Mouse (Mus musculus): ENCODE results near the gene Vwce. TPM values are rescaled to one million over a fixed set of nuclear protein-coding genes. Genes with fewer than 3 reads are reported as not detected.

Gene Vwce
- polyA plus RNA-seq, 1 experiment from 2014 or later, result 2.9 TPM

GRCm38 (mm10) chr19:10710751-10711150 lies 76.7 kb downstream of the Vwce start:
- H3K4me3 ChIP-seq (ENCODE audit: low read length), result no peak overlapping the region
- no peaks in the 10 kb centered on the region for H3K9me3 ChIP-seq (ENCODE audit: low read length)
- ATAC-seq (ENCODE audit: low FRiP score, low TSS enrichment), result no peak
- no peak overlapping the region for H3K27ac ChIP-seq (ENCODE audit: low read length)
- peaks cover 38% of the 10 kb centered on the region for H3K36me3 ChIP-seq (ENCODE audit: insufficient read depth, low read length)
- H3K4me1 ChIP-seq (ENCODE audit: insufficient read depth, low read length), result peaks cover 4% of the 10 kb centered on the region; the same call in 1 of the 2 replicates
- H3K27me3 ChIP-seq (ENCODE audit: insufficient read depth, low read length), result no peaks in the 10 kb centered on the region
- H3K4me2 ChIP-seq (replicated peaks; ENCODE audit: low read depth, low read length), result no peak overlapping the region
- no peak overlapping the region for H3K9ac ChIP-seq (replicated peaks; ENCODE audit: low read length)
- 95% methylated on average over 4 of the region's 4 CpGs for WGBS

- no peak for ATAC-seq (ENCODE audit: low FRiP score, low TSS enrichment)
- Histone ChIP-seq H3K36me3 (ENCODE audit: insufficient read depth, low read length) (peaks cover 36% of the 10 kb centered on the region), H3K27me3 (ENCODE audit: insufficient read depth, low read length) (no peaks in the 10 kb centered on the region), H3K9ac (replicated peaks; ENCODE audit: low read length) (no peak overlapping the region), H3K27ac (ENCODE audit: low read length) (no peak overlapping the region), H3K4me2 (replicated peaks; ENCODE audit: low read depth, low read length) (no peak overlapping the region), H3K4me3 (ENCODE audit: low read length) (no peak overlapping the region), H3K4me1 (ENCODE audit: insufficient read depth, low read length) (peaks cover 4% of the 10 kb centered on the region; the same call in 1 of the 2 replicates), H3K9me3 (ENCODE audit: low read length) (no peaks in the 10 kb centered on the region)
- 92% methylated on average over 7 of the region's 7 CpGs for WGBS
These were observed 78.2 kb downstream of the Vwce start for GRCm38 (mm10) chr19:10712194-10712593.

- H3K9ac ChIP-seq (replicated peaks; ENCODE audit: low read length), result no peak overlapping the region
- no peak overlapping the region for H3K4me3 ChIP-seq (ENCODE audit: low read length)
- ATAC-seq (ENCODE audit: low FRiP score, low TSS enrichment), result no peak
- 96% methylated on average over 12 of the region's 12 CpGs for whole genome bisulfite sequencing
- peaks cover 35% of the 10 kb centered on the region for H3K36me3 ChIP-seq (ENCODE audit: insufficient read depth, low read length)
- no peak overlapping the region for H3K27ac ChIP-seq (ENCODE audit: low read length)
- H3K27me3 ChIP-seq (ENCODE audit: insufficient read depth, low read length), result no peaks in the 10 kb centered on the region
- peaks cover 4% of the 10 kb centered on the region; the same call in 1 of the 2 replicates for H3K4me1 ChIP-seq (ENCODE audit: insufficient read depth, low read length)
- no peaks in the 10 kb centered on the region for H3K9me3 ChIP-seq (ENCODE audit: low read length)
- H3K4me2 ChIP-seq (replicated peaks; ENCODE audit: low read depth, low read length), result no peak overlapping the region
These were observed 78.6 kb downstream of the Vwce start for GRCm38 (mm10) chr19:10712646-10713045.

GRCm38 (mm10) chr19:10713551-10713950 lies 79.5 kb downstream of the Vwce start:
- Histone ChIP-seq H3K4me3 (ENCODE audit: low read length) (no peak overlapping the region), H3K27me3 (ENCODE audit: insufficient read depth, low read length) (no peaks in the 10 kb centered on the region), H3K9ac (replicated peaks; ENCODE audit: low read length) (no peak overlapping the region), H3K4me1 (ENCODE audit: insufficient read depth, low read length) (peaks cover 7% of the 10 kb centered on the region; the same call in 1 of the 2 replicates), H3K9me3 (ENCODE audit: low read length) (no peaks in the 10 kb centered on the region), H3K27ac (ENCODE audit: low read length) (no peak overlapping the region), H3K4me2 (replicated peaks; ENCODE audit: low read depth, low read length) (no peak overlapping the region), H3K36me3 (ENCODE audit: insufficient read depth, low read length) (peaks cover 29% of the 10 kb centered on the region)
- ATAC-seq (ENCODE audit: low FRiP score, low TSS enrichment), result no peak
- WGBS, result 94% methylated on average over 10 of the region's 10 CpGs

GRCm38 (mm10) chr19:10714168-10714567 lies 80.2 kb downstream of the Vwce start:
- 77% methylated on average over 6 of the region's 6 CpGs for WGBS
- ATAC-seq (ENCODE audit: low FRiP score, low TSS enrichment), result no peak
- Histone ChIP-seq H3K4me2 (replicated peaks; ENCODE audit: low read depth, low read length) (no peak overlapping the region), H3K4me1 (ENCODE audit: insufficient read depth, low read length) (peaks cover 4% of the 10 kb centered on the region; the same call in 1 of the 2 replicates), H3K4me3 (ENCODE audit: low read length) (no peak overlapping the region), H3K9ac (replicated peaks; ENCODE audit: low read length) (no peak overlapping the region), H3K36me3 (ENCODE audit: insufficient read depth, low read length) (peaks cover 29% of the 10 kb centered on the region), H3K9me3 (ENCODE audit: low read length) (no peaks in the 10 kb centered on the region), H3K27me3 (ENCODE audit: insufficient read depth, low read length) (no peaks in the 10 kb centered on the region), H3K27ac (ENCODE audit: low read length) (no peak overlapping the region)

GRCm38 (mm10) chr19:10714682-10715475 lies 80.9 kb downstream of the Vwce start:
- Histone ChIP-seq H3K9me3 (ENCODE audit: low read length) (no peaks in the 10 kb centered on the region), H3K4me1 (ENCODE audit: insufficient read depth, low read length) (peaks cover 10% of the 10 kb centered on the region), H3K27me3 (ENCODE audit: insufficient read depth, low read length) (no peaks in the 10 kb centered on the region), H3K27ac (ENCODE audit: low read length) (no peak overlapping the region), H3K9ac (replicated peaks; ENCODE audit: low read length) (no peak overlapping the region), H3K36me3 (ENCODE audit: insufficient read depth, low read length) (peaks cover 29% of the 10 kb centered on the region), H3K4me3 (ENCODE audit: low read length) (no peak overlapping the region), H3K4me2 (replicated peaks; ENCODE audit: low read depth, low read length) (no peak overlapping the region)
- no peak for ATAC-seq (ENCODE audit: low FRiP score, low TSS enrichment)
- WGBS, result 39% methylated on average over 4 of the region's 4 CpGs

GRCm38 (mm10) chr19:10715476-10715875 lies 81.5 kb downstream of the Vwce start:
- H3K4me1 ChIP-seq (ENCODE audit: insufficient read depth, low read length), result peaks cover 15% of the 10 kb centered on the region
- no peak overlapping the region for H3K27ac ChIP-seq (ENCODE audit: low read length)
- no peak overlapping the region for H3K4me2 ChIP-seq (replicated peaks; ENCODE audit: low read depth, low read length)
- H3K9ac ChIP-seq (replicated peaks; ENCODE audit: low read length), result no peak overlapping the region
- H3K36me3 ChIP-seq (ENCODE audit: insufficient read depth, low read length), result peaks cover 24% of the 10 kb centered on the region
- H3K9me3 ChIP-seq (ENCODE audit: low read length), result no peaks in the 10 kb centered on the region
- no peak overlapping the region for H3K4me3 ChIP-seq (ENCODE audit: low read length)
- WGBS, result 95% methylated on average over 6 of the region's 6 CpGs
- ATAC-seq (ENCODE audit: low FRiP score, low TSS enrichment), result no peak
- no peaks in the 10 kb centered on the region for H3K27me3 ChIP-seq (ENCODE audit: insufficient read depth, low read length)

Other genes starting within 250 kb of the Vwce start
- 0.96 and 1.6 TPM in 2 replicates for gene Syt7, start 245.1 kb upstream of the Vwce start, polyA plus RNA-seq (2015; fragmentation: Nextera tagmentation; extraction: Ambion mirVana)
- 0.13 and 0.89 TPM in 2 replicates for gene Lrrc10b, start 176.7 kb upstream of the Vwce start, polyA plus RNA-seq (2015; fragmentation: Nextera tagmentation; extraction: Ambion mirVana)
- 0.13 TPM in 1 of 2 replicates, not detected in the other for gene Ppp1r32, start 151.3 kb upstream of the Vwce start, polyA plus RNA-seq (2015; fragmentation: Nextera tagmentation; extraction: Ambion mirVana)
- gene Cpsf7, start 108.9 kb upstream of the Vwce start, polyA plus RNA-seq (2015; fragmentation: Nextera tagmentation; extraction: Ambion mirVana), result 47.5 and 53.0 TPM in 2 replicates
- 65.1 and 66.0 TPM in 2 replicates for gene Sdhaf2, start 108.1 kb upstream of the Vwce start, polyA plus RNA-seq (2015; fragmentation: Nextera tagmentation; extraction: Ambion mirVana)
- 51.9 and 53.0 TPM in 2 replicates for gene Tmem216, start 78.0 kb upstream of the Vwce start, polyA plus RNA-seq (2015; fragmentation: Nextera tagmentation; extraction: Ambion mirVana)
- gene Cyb561a3, start 57.0 kb upstream of the Vwce start, polyA plus RNA-seq (2015; fragmentation: Nextera tagmentation; extraction: Ambion mirVana), result 20.0 and 21.6 TPM in 2 replicates
- gene Tmem138, start 56.9 kb upstream of the Vwce start, polyA plus RNA-seq (2015; fragmentation: Nextera tagmentation; extraction: Ambion mirVana), result 46.6 and 48.8 TPM in 2 replicates
- 425 and 430 TPM in 2 replicates for gene Ddb1, start 28.9 kb upstream of the Vwce start, polyA plus RNA-seq (2015; fragmentation: Nextera tagmentation; extraction: Ambion mirVana)
- 54.9 and 56.2 TPM in 2 replicates for gene Tkfc, start 28.6 kb upstream of the Vwce start, polyA plus RNA-seq (2015; fragmentation: Nextera tagmentation; extraction: Ambion mirVana)
- gene Pga5, start 43.9 kb downstream of the Vwce start, polyA plus RNA-seq (2015; fragmentation: Nextera tagmentation; extraction: Ambion mirVana), result not detected in 2 replicates
- 36.2 and 37.6 TPM in 2 replicates for gene Vps37c, start 54.5 kb downstream of the Vwce start, polyA plus RNA-seq (2015; fragmentation: Nextera tagmentation; extraction: Ambion mirVana)
- 0.19 and 0.31 TPM in 2 replicates for gene Cd5, start 104.8 kb downstream of the Vwce start, polyA plus RNA-seq (2015; fragmentation: Nextera tagmentation; extraction: Ambion mirVana)
- 0.13 TPM in 1 of 2 replicates, not detected in the other for gene Cd6, start 195.8 kb downstream of the Vwce start, polyA plus RNA-seq (2015; fragmentation: Nextera tagmentation; extraction: Ambion mirVana)
- 0.54 and 0.85 TPM in 2 replicates for gene Slc15a3, start 205.5 kb downstream of the Vwce start, polyA plus RNA-seq (2015; fragmentation: Nextera tagmentation; extraction: Ambion mirVana)
- gene Tmem132a, start 235.7 kb downstream of the Vwce start, polyA plus RNA-seq (2015; fragmentation: Nextera tagmentation; extraction: Ambion mirVana), result 88.6 and 94.4 TPM in 2 replicates
- 115 and 118 TPM in 2 replicates for gene Tmem109, start 247.8 kb downstream of the Vwce start, polyA plus RNA-seq (2015; fragmentation: Nextera tagmentation; extraction: Ambion mirVana)